Mouse (Mus musculus) liver, adult 2 months (tissue): ENCODE measurements around the gene Nlrp6. TPM values are rescaled to one million over a fixed set of nuclear protein-coding genes. Genes with fewer than 3 reads are reported as not detected.
"Not testable (repeated sequence)": the region's sequence is repeated elsewhere in the genome, so short reads cannot be mapped to it uniquely, and the experiment has no call there.

Experiments used
- DNase-seq: peaks from one replicate; pipeline ENCODE4 v3.0.0-alpha.2; 2011; ENCODE audit warnings: low read depth, low spot score; ENCODE audit errors: extremely low read depth
- H3K27ac ChIP-seq: fragments of 200-500 bp; replicated peaks from 2 replicates; pipeline ENCODE4 v1.5.1; 2012; ENCODE audit warnings: low read depth, mild to moderate bottlenecking, control low read depth, inconsistent platforms, low read length; ENCODE audit not compliant: insufficient read depth
- H3K27me3 ChIP-seq: fragments of 200-500 bp; 2 replicates; pipeline ENCODE4 v1.6.1; 2012; ENCODE audit warnings: mild to moderate bottlenecking, moderate library complexity, low read length, inconsistent platforms; ENCODE audit not compliant: control insufficient read depth, insufficient read depth
- H3K36me3 ChIP-seq: fragments of 200-500 bp; 2 replicates; pipeline ENCODE4 v1.6.1; 2012; ENCODE audit warnings: low read length, inconsistent platforms; ENCODE audit not compliant: control insufficient read depth, insufficient read depth
- H3K4me1 ChIP-seq: fragments of 200-500 bp; 2 replicates; pipeline ENCODE4 v1.6.1; 2011; ENCODE audit warnings: low read length; ENCODE audit not compliant: control insufficient read depth, insufficient read depth
- H3K4me3 ChIP-seq: fragments of 200-500 bp; 2 replicates; pipeline ENCODE4 v1.5.1; 2011; ENCODE audit warnings: low read depth, mild to moderate bottlenecking, control low read depth, low read length, moderate library complexity; ENCODE audit not compliant: insufficient read depth
- H3K79me2 ChIP-seq: fragments of 200-500 bp; 2 replicates; pipeline ENCODE4 v1.6.1; 2012; ENCODE audit warnings: inconsistent platforms, mild to moderate bottlenecking, low read length, moderate library complexity; ENCODE audit not compliant: control insufficient read depth, insufficient read depth
- H3K9ac ChIP-seq: fragments of 200-500 bp; 2 replicates; pipeline ENCODE4 v1.6.1; 2012; ENCODE audit warnings: low read depth, mild to moderate bottlenecking, control low read depth, inconsistent platforms, low read length
- CTCF ChIP-seq: fragments of 200-500 bp; IDR thresholded peaks from 2 replicates; pipeline ENCODE4 v1.5.1; 2011; ENCODE audit warnings: low read depth, low read length, control low read depth
- POLR2A ChIP-seq: fragments of 200-500 bp; IDR thresholded peaks from 2 replicates; pipeline ENCODE4 v1.6.1; 2011; ENCODE audit warnings: low read length, control low read depth; ENCODE audit not compliant: insufficient read depth; ENCODE audit errors: extremely low read depth
- WGBS: fragments of 180-500 bp; shearing (Covaris S2); methylation state at CpG from one replicate; pipeline ENCODE4 v1.1.7; 2018; 5-methylcytosine and 5-hydroxymethylcytosine counted together
- polyA plus RNA-seq: library from polyadenylated mRNA; depleted of rRNA; stranded (reverse); fragments of >200 nt; gene quantifications from 2 replicates; pipeline ENCODE4 v1.2.3, GENCODE M21; 2012
- total RNA-seq: library from RNA; depleted of rRNA; stranded (reverse); fragments of >200 nt; gene quantifications from 2 replicates; pipeline ENCODE4 v1.2.3, GENCODE M21; 2014

Gene Nlrp6
- total and polyA plus RNA-seq, 2 experiments = 28.9 to 119 TPM

DNA sequence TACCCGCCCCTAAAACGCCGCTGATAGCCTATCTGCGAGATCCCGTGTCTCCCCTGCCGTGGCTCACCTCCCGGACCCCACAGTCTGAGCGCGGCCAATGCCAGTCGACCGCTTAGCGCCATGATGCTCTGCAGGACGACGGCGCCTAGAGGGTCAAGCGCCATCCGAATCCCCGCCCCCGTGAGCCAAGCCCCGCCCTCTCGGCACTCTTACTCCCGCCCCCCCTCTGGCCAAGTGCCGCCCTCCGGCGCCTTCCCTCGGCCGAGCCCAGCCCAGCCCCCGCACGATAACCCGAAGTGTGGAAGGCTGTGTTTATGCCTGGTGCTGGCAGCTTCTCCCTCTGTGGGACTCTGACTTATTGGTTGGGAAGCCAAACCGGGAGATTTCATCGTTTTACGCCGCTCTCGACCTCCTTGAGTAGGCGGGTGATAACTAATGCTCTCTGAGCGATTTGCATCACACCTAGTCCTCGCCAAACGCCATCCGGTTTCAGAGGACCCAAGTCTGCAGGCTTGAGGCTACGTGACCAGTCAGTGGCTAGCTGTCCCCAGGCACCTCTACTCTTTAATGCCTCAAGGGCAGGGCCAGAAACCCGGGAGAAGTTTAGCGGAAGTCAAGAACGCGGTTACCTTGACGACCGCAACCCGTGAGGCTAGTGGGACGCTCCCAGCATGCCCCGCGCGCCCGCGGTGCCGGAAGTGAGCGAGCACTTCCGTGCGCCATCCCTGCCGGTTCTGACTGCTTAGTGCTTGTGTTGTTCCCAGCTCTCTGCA is 38.8 kb upstream of the Nlrp6 start, which contains the start of the genes Psmd13 and Sirt3:
Gene Psmd13, plus strand, starts transcription at position 273 of the 773 bp plus-strand sequence.
Gene Sirt3, minus strand, starts transcription at position 614 of the 773 bp plus-strand sequence.
- TF ChIP-seq CTCF = no peak
- TF ChIP-seq POLR2A = peak; percentile 92
- peaks cover 15% of the 10 kb centered on the region for H3K36me3 ChIP-seq
- peaks cover 24% of the 10 kb centered on the region for H3K79me2 ChIP-seq
- peaks cover 8% of the 10 kb centered on the region for H3K4me1 ChIP-seq
- H3K4me3 ChIP-seq = peak within 1 kb of the TSS; percentile 97
- H3K27ac ChIP-seq = peak within 1 kb of the TSS; percentile 99
- DNase-seq = peak; percentile 79
- no peaks in the 10 kb centered on the region for H3K27me3 ChIP-seq
- peak within 1 kb of the TSS; percentile 90 for H3K9ac ChIP-seq
- WGBS = under 1% methylated on average over 59 of the region's 59 CpGs

- no peak for DNase-seq
- H3K36me3 ChIP-seq = peaks cover 16% of the 10 kb centered on the region
- H3K27ac ChIP-seq = peak overlapping the region; percentile 49; the same call in 1 of the 2 replicates
- peaks cover 8% of the 10 kb centered on the region for H3K4me1 ChIP-seq
- H3K4me3 ChIP-seq = peak overlapping the region; percentile 97
- TF ChIP-seq CTCF = no peak
- no peak for TF ChIP-seq POLR2A
- H3K9ac ChIP-seq = peak overlapping the region; percentile 89
- WGBS = 0% methylated on average over 12 of the region's 12 CpGs
- H3K79me2 ChIP-seq = peaks cover 23% of the 10 kb centered on the region
- no peaks in the 10 kb centered on the region for H3K27me3 ChIP-seq
These were observed 38.3 kb upstream of the Nlrp6 start for GRCm38 (mm10) chr7:140882469-140882803.

GRCm38 (mm10) chr7:140890636-140891035 is 30.1 kb upstream of the Nlrp6 start:
- WGBS = 96% methylated on average over 16 of the region's 16 CpGs
- H3K4me1 ChIP-seq, H3K27me3 ChIP-seq, H3K27ac ChIP-seq, H3K4me3 ChIP-seq, H3K9ac ChIP-seq, H3K79me2 ChIP-seq, DNase-seq: not testable (repeated sequence)
- H3K36me3 ChIP-seq = peaks cover 44% of the 10 kb centered on the region

DNA sequence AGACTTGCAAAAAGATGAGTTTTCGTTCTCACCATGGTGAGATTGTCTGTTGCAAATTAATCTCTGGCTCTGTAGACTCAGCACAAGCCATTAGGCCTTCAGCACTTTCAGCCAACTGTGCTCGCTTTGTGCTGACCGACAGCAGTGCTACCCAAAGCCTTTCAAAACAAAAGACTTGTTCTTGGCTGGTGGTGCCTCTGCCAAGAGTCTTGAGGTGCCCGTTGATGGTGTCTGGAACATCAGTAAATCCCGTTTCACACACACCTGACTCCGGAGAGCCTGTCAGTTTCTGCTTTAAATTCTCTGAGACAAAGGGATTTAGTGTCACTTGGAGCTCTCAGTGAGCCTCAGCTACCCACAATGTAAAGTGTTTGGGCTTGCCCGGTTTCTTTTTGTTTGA is 26.7 kb upstream of the Nlrp6 start:
- no peak for TF ChIP-seq POLR2A
- no peak for TF ChIP-seq CTCF
- Histone ChIP-seq H3K27me3 (no peaks in the 10 kb centered on the region), H3K4me3 (no peak overlapping the region), H3K9ac (no peak overlapping the region), H3K27ac (no peak overlapping the region), H3K4me1 (no peaks in the 10 kb centered on the region), H3K79me2 (no peaks in the 10 kb centered on the region), H3K36me3 (peaks cover 34% of the 10 kb centered on the region)
- WGBS = 91% methylated on average over 7 of the region's 7 CpGs
- DNase-seq = no peak

DNA sequence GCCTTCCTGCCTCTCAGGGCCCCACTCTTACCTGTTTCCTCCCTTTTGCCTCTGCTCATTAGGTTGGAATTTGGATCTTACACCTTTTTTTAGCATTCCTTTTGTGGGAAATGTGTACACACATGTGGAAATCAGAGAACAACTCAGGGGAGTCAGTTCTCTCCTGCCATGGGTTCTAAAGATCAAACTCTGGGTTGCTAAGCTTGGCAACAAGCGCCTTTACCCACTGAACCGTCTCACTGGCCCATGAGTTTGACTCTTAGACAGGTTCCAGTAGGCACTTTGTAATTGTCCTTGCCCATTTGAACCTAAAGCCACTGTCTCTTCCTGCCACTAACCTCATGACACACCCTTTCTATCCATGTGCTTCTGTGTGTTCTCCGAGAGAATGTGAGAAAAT is 26.1 kb upstream of the Nlrp6 start:
- peaks cover 29% of the 10 kb centered on the region for H3K36me3 ChIP-seq
- TF ChIP-seq POLR2A (no peak), CTCF (no peak)
- 82% methylated on average over 3 of the region's 3 CpGs for WGBS
- H3K27me3 ChIP-seq = no peaks in the 10 kb centered on the region
- no peaks in the 10 kb centered on the region for H3K79me2 ChIP-seq
- H3K4me3 ChIP-seq = no peak overlapping the region
- peak; percentile 53 for DNase-seq
- H3K4me1 ChIP-seq = no peaks in the 10 kb centered on the region
- H3K27ac ChIP-seq = no peak overlapping the region
- no peak overlapping the region for H3K9ac ChIP-seq

GRCm38 (mm10) chr7:140897863-140898262 is 22.8 kb upstream of the Nlrp6 start:
- H3K4me1 ChIP-seq = peaks cover 7% of the 10 kb centered on the region
- 94% methylated on average over 7 of the region's 7 CpGs for WGBS
- no peak for DNase-seq
- no peak for TF ChIP-seq POLR2A
- no peak for TF ChIP-seq CTCF
- H3K4me3 ChIP-seq = no peak overlapping the region
- no peak overlapping the region for H3K27ac ChIP-seq
- H3K79me2 ChIP-seq = no peaks in the 10 kb centered on the region
- peaks cover 17% of the 10 kb centered on the region for H3K36me3 ChIP-seq
- H3K9ac ChIP-seq = no peak overlapping the region
- H3K27me3 ChIP-seq = no peaks in the 10 kb centered on the region
